Mouse (Mus musculus) subcutaneous adipose tissue, adult 2 months (tissue): Measurements from ENCODE around the gene Adgrl3. TPM values are rescaled to one million over a fixed set of nuclear protein-coding genes. Genes with fewer than 3 reads are reported as not detected.

Experiments
- polyA plus RNA-seq: library from polyadenylated mRNA; depleted of rRNA; stranded (reverse); fragments of >200 nt; gene quantifications from 2 replicates; pipeline ENCODE4 v1.2.3, GENCODE M21; 2012; ENCODE audit warnings: low replicate concordance; rRNA removed

Adgrl3 gene
- 1.6 and 9.2 TPM in 2 replicates for polyA plus RNA-seq

DNA sequence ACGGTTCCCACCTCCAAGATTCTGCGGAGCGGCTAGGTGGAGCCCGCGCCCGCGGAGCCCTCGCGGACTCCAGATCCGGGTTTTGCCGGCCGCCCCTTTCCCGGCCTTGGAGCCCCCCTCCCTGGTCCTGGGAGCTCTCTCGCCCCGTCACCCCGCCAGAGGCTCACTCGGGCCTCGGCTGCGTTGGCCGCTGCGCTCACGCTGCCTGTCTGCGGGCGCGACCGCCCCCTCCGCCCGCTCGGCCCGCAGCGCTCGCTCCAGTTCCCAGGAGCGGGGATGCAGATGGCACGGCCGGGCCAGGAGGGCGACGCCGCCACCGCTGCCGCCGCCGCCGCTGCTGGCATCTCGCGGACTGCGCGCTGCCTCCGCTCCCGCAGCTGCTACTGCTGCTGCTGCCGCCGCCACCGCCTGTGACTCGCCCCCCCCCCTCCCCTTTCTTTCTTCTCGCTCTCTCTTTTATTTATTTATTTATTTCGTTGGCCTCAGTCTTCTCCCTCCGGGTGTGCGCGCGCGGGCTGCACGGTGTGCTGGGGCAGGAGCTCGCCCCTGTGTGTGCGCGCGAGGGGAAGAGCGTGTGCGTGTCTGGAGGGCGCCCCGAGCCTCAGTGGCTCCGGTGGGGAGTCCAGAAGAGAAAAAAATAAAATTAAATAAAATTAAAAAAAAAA lies at the start of gene Adgrl3:
Gene Adgrl3, plus strand, starts transcription at position 549 of the 665 bp plus-strand sequence.

